Mouse (Mus musculus) lung, postnatal 14 days (tissue): Measurements from ENCODE around the gene G3bp2.

ENCODE experiments used
- DNase-seq: peaks from one replicate; pipeline ENCODE4 v3.0.0; 2021

The G3bp2 gene

GRCm38 (mm10) chr5:92009827-92010226, 73.7 kb downstream of the G3bp2 start:
- DNase-seq, result no peak

GRCm38 (mm10) chr5:92003011-92003410, 80.5 kb downstream of the G3bp2 start:
- peak; percentile 34 for DNase-seq
